Mouse (Mus musculus): ENCODE measurements at regions not wholly inside any gene's neighbourhood (a gene's known extent, or its start where the extent isn't known, plus 50 kb on each side); places are given as distances from the start of the nearest gene placed in this dataset.
"Not testable (repeated sequence)": the region's sequence is repeated elsewhere in the genome, so short reads cannot be mapped to it uniquely, and the experiment has no call there.

DNA sequence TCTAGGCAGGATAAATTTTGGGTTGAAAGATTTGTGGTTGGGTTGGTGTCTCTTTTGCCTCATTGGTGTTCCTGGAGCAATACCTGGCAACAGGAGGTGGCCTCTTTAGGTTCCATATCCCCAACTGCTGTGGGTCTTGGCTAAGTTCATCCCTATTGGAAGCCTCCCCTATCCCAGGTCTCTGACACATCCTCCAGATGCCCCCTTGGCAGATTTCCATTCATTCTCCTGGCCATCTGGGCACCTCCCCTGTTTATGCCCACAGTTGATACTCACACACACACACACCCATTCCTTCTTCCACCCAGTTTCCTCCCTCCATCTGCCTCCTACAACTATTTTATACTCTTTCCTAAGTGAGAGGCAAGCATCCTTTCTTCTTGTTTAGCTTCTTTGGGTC is 984.9 kb upstream of the Gm12353 start:
- DNase-seq (ENCODE audit: low spot score) = no peak

- no peak for DNase-seq (ENCODE audit: low spot score)
These were observed 966.2 kb upstream of the Gm12353 start for GRCm38 (mm10) chr4:18639035-18639434.

DNA sequence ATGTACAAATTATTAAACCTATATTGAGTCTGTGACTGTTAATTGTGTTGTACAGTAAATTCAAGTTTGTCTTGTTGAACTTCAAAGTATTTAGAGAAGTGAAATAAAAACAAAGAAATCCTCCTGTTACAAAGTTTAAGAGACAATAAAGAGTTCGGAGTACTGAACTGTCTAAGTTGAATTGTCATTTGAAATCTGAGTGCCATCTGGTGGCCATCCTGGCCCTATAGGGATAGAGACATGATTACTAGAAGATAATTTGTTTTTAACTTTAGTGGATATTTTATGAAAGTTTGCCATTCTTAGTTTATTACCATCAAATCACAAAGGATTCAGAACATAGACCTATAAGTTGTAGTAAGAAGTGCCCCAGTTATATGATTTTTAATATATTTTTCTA is 956.1 kb upstream of the Gm12353 start:
- DNase-seq (ENCODE audit: low spot score) = peak; percentile 3

- no peak for DNase-seq (ENCODE audit: low spot score)
These were observed 919.2 kb upstream of the Gm12353 start for GRCm38 (mm10) chr4:18685891-18686544.

DNA sequence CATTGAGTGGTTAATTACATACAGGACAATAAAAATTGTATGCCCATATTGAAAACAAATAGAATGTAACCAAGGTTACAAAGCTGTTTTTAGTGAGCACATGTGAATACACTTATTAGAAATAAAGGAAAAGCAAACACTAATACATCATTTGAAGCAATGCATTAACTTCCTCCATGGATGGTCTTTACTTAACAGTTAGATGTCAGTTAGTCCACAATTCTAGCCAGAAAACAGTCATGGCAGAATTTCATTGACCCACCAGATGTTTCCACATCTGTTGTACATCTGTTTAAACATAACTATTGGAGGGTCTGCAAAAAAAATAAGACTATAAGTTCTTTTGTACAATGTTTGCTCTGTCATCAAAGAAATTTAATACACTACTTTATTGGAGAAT is 911.2 kb upstream of the Gm12353 start:
- no peak for DNase-seq (ENCODE audit: low spot score)

DNA sequence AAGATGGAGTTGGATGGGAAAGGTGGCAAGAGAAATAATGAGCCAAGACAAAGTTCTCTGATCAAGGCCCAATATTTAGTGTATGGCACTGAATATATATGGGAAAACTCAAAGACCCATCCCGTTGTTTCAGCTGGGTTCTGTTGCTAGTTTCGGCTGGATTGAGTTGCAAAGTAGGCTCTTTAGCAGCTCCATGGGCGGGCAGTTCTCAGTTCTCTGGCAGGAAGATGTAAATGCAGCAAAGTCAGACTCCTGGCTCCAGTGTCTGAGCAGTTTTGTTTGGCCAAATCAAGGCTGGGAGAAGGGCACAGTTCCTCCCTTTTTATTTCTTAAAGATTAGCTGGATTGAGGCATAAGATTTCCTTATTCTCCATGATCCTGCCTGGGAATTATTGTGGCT is 909.0 kb upstream of the Gm12353 start:
- no peak for DNase-seq (ENCODE audit: low spot score)

- no peak for DNase-seq (ENCODE audit: low spot score)
These were observed 861.0 kb upstream of the Gm12353 start for GRCm38 (mm10) chr4:18744241-18744640.

DNA sequence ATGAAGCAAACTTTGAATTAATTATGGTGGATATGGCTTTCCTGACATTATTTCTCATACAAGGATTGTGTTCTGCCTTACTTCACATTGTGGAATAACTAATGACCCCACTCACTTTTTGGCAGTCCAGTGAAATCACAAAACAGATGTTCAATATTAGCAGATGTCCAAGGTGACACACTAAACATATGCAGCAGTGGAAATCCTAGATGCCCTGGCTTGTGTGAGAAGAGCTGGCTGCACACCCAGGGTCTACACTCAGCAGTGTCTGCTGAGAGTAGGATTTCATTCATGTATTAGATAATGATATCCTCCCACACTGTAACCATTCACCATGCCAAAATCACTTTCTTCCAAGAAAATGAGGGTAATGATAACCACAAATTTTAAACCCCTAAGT is 816.9 kb upstream of the Gm12353 start:
- DNase-seq (ENCODE audit: low spot score) = no peak

- DNase-seq (ENCODE audit: low spot score) = no peak
These were observed 809.4 kb upstream of the Gm12353 start for GRCm38 (mm10) chr4:18795740-18796394.

DNA sequence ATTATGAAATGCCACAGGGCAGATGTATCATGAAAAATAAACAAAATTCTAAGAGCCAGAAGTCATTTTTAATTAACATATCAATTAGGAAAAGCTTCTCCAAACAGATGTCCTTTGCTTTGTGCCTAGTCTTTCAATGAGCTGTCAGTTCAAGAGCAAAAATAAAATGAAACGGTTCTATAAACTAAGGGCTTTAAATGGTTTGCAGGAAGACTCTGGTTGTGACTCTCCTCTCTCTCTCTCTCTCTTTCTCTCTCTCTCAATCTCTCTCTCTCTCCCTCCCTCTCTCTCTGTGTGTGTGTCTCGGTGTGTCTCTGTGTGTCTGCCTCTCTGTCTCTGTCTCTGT is 808.9 kb upstream of the Gm12353 start:
- no peak for DNase-seq (ENCODE audit: low spot score)

DNA sequence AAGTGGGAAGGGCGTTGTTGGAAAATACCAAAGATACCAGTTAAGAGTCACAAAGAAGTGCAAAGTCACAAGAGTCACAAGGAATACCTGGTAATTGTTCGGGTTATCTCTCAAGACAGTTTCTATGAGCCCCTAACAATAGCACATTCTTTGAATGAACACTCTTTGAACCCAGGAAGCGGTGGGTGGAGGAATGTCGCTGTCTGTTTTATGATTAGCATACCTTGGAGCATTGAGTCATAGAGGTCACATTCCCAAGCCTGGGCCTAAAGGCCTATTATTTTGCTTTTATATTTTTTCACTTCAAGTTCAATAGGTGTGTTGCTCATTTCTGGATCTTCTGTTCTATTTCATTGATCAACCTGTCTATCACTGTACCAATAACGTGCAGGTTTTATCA is 802.1 kb upstream of the Gm12353 start:
- DNase-seq (ENCODE audit: low spot score) = not testable (repeated sequence)
